Mouse (Mus musculus) embryo, embryonic 11.5 days (tissue): ENCODE measurements around the gene Gprc5a.

Experiments used
- DNase-seq: peaks from one replicate; pipeline ENCODE4 v3.0.0-alpha.2; 2012; ENCODE audit warnings: low read depth, low spot score

Gene Gprc5a

DNA sequence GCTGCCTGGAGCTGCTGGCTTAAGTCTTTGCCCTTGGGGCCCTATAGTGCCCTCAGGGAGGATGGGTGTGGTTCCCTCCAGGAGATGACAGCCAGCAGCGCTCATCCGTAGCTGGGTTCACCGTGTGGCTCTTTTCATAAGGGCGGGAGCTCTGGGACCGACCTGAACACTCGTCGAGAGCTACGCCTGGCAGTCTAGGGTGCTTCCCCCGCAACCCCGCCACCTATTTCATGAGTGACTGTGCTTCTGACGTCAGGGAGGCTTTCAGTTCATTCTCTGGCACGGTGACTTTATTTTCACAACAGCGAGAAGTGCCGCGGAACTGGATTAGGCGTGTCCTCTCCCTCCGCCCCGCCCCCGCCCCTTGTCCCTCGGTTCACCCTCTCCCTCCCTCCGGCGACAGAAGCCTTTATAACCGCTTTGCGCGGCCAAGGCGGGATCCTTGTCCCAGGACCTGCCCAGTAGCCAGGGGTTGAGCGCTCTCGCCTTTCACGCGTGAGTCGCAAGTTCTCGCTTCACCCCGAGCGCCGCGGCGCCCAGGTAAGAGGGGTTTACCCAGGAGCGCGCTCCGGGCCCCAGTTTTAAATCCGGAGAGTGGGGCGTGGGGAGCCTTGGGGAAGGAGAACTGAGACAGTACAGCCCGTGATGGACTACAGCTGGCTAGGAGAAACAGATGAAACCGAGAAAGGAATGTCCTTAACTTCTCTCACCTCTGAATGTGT lies at the start of gene Gprc5a:
Gene Gprc5a, plus strand, starts transcription at position 416 of the 722 bp plus-strand sequence.
- DNase-seq = peak; percentile 40

DNA sequence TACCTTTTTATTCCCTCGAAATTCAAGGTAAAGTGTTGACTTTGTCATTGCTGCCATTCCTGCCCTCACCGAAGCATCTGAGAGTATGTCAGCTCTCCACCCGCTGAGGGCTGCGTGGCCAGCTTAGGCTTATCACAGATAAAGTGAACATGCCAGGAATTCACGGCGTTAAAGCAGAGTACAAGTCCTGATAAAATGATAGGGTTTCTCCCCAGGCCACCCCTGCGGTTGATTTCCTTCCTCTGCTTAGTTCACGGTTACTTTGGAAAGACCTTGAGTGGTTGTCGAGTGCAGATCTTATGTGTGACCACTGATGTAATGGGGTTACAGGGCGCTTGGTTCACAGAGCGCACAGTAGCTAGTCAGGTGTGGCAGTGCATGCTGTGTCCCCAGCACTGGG lies 48.2 kb upstream of the Gprc5a start:
- DNase-seq = no peak

DNA sequence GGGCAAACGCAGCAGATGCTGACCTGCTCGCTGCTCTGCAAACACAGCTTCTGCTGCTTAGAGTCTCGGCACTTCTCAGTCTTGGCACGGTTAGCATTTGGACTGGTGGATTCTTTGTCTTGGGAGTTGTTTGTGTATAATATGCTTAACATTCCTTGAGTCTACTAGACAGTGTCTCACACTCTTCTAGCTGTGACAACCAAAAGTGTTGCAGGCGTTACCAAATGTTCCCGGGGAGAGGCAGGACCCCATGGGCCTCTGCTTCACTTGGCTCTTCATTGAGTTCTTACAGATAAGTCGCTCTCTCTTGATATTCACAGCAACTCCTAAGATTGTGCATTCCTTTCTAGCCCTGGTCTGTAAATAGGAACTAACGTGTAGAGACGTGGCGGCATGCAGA lies 45.9 kb upstream of the Gprc5a start:
- DNase-seq = no peak

DNA sequence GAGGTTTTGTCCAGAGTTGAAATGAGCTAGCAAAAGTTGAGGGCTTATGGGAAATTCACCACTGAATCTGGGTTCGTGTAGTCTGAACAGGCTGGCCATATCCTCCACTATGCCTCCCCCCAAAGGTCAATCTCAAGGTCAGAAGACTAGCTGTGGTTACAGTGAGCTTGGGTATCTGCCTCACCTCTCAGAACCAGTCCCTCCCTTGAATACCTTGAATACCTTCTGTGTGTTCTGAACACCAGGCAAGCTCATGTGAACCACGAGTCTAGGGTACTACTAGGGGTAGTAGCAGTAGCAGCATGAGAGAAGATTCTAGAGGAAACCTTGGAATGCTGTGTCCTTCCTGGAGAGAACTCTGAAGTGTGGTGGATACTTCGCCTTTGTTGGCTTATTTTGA lies 43.8 kb upstream of the Gprc5a start:
- no peak for DNase-seq

DNA sequence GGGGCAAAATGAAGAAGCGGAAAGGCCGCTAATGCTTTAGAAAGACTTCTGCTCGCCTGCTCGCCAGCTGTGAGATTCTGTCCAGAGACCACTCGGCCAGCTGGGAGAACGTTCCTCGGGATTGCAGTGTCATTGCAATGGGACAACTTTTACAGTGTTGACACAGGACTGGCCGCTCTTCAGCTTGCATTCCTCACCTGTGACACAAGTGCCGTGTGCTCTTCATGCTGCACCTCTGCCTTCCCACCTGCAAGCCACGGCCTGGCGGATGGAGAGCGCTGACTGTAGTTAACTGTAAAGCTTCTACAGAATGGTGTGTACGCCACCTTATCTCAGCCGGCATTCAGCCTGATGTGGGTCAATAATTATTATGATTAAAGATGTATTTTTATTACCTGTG lies 42.1 kb upstream of the Gprc5a start:
- DNase-seq = no peak

DNA sequence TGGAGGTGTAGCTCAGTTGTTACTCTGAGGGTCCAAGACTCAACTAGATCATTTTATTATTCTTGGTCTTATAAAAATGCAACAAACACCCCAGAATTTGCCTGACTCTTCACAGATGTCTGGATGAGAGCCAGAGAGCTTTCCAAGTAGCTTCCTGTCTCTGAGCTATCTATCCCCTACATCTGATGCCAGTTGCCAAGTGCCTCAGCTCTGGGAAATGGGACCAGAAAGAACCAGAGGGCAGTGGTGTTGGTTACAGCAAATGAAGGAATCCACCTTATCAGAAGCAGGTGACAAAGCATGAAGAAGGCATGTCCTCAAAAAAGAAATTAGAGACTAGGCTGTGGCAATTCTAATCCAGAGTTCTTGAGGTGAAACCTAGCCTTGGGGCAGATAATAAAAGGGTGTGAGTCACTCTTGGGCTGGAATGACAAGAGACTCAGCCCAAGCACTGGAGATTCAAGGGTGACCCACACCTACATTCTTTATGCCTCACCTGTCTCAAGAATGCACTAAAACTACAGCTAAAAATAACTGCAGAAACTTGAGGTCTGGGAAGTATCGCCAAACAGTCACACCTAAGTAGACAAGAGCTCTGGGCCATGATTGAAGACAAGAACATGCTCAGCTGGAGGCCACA lies 40.5 kb upstream of the Gprc5a start:
- no peak for DNase-seq

DNA sequence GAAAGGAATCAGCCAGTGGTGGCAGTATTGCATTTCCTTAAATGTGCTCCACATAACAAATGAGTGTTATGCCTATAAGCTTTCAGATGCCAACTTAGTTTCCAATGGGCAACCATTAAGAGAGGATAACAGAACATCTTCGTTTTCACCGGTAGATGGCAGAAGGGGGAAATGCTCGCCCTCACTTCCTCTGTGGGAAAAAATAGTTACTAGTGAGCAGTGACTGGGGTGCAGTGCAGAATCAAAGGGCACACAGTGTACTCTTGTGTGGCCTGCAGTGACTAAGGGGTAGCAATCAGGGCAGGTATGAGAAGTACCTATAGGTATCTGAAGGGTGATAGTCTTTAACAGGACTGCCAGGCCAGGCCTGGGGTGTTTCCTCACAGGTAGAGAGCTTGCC lies 39.2 kb upstream of the Gprc5a start:
- DNase-seq = peak; percentile 5

DNA sequence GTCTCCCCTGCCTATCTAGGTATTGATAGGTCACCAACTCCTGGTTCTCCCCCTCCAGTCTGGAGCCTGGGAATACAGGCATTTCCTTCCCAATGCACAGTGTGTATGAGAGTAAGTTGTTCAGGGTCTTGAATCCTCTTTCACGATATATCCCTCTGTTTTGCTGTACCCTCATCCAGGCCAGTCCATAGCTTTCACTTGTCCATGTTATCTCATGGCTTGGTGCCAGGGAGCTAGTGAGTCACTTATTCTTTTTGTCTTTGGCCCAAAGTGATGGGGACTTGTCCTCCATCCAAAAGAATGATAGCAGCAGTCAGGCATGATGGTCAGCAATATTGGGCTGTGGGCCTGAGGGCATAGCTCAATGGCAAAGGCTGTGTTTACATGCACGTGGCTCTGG lies 38.7 kb upstream of the Gprc5a start:
- no peak for DNase-seq

DNA sequence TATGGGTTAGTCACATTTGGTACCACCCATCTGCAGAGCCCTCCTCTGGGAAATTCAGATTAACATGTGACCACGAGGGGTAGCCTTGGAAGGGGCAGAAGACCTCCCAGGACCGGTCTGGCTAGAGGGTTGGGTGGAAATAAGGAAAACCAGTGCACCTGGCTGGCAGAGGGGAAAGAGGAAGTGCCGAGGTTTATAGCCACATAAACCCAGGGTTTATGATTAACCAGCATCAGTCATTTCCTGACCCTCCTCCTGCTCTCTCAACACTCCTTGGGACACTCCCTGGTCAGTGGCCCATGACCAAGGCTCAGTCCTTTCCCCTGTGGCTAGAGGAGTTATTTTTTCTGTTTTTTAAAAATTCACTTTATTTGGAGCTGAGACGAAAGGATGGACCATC lies 36.2 kb upstream of the Gprc5a start:
- DNase-seq = no peak

DNA sequence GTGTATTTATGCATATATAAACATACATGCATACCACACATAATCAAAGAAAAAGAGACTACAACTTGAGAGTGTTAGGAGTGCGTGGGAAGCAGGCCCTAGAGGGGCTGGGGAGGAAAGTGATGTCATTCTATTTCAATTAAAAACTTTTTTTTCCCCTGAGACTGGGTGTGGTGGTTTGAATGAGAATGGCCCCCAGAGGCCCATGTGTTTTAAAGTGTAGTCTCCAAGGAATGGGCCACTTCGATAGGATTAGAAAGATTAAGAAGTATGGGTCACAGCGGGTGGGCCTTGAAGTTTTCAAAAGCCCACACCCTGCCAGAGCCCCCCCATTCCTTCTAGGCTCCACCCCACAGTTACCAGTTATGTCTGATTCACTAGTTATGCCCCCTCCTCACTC lies 26.8 kb upstream of the Gprc5a start:
- no peak for DNase-seq

DNA sequence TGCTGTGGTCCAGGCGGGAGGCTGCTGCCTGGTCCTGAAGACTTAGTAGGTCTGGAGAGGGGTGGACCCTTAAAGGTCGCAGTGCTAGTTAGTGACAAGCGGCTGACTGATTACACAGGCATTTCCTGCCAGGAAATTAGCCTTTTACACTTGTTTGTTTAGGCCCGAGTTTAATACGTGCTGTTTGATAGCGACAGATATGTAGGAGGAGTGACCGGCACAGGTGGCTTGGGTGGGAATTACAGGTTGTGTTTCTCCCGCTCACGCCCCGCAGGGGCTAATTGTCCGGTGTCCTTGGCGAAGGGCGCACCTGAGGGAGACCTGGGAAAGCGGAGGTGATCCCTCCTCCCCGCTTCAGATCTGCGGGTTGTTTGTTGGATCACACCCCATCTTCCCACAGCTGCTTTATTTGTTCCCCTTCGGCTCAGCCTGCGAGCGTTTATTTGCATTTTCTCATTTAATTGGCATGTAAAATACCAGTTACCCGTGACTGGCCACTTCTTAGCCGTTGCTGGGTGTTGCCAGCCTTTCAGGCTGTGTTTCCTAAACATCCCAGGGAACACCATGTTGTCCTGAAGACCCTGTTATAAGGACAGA lies 25.1 kb upstream of the Gprc5a start:
- DNase-seq = no peak

DNA sequence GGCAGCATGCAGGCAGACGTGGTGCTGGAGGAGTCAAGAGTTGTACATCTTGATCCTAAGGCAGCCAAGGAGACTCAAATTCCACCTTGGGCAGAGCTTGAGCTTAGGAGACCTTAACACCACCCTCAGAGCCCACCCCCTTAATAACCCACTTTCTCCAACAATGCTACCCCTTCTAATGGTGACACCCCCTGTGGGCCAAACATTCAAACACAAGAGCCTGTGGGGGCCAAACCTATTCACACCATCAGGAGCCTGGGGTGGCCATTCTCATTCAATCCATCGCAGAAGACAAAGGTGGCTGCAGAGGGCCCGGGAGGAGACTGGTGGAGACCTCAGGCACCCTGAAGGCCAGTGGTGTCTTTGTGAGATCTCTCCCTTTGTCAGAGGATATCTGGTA lies 23.5 kb upstream of the Gprc5a start:
- DNase-seq = no peak

DNA sequence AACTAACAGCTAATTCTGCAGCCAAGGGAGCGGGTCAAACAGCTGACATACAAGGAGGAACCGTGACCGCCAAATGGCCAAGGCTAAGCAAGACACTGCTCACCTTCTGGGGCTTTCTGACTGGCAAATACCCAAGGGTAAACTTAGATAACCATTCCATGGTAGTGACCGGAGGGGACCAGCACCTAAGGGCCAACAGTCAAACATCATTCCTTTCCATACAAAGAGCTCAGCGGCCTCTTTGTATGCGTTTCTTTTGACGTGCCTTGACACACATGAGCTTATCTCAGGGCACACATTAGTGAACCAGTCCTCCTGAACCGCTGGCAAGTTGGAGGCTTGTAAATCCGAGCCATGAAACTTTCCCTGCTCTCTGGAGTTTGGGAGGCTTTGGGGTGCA lies 18.2 kb upstream of the Gprc5a start:
- no peak for DNase-seq

DNA sequence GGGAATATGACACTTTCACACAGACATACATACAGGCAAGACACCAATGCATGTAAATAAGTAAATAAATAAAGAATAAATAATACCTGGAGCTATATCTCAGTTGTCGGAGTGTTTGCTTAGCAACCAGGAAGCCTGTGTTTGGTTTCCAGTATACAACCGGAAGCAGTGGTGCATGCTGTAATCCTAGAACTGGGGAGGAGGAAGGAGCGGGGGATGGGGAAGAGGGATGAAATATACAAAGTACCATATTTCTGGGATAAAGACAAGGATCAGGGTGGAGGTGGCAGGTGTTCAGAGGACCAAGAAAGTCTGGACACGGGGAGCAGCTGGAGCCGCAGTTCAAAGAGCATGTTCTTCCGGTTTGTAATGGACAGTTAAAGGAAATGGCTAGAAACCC lies 16.9 kb upstream of the Gprc5a start:
- no peak for DNase-seq

DNA sequence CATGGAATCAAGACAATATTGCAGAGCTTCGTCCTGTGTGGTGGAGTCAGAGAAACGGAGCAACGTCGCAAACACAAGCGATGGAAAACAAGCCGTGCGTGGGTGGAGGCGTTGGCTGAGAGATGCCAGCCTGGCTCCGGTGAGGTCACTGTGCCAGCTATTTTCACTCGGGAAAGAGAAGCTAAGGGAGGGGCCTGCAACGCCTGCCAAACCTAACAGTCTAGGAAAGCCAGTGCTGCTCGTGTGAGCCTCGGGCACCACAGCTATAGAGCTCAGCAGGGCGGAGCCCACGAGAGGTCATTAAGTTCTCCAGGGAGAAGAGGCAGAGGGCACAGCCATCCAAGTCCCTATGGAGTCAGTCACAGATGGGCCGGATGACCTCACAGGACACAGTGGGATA lies 16.5 kb upstream of the Gprc5a start:
- DNase-seq = no peak

DNA sequence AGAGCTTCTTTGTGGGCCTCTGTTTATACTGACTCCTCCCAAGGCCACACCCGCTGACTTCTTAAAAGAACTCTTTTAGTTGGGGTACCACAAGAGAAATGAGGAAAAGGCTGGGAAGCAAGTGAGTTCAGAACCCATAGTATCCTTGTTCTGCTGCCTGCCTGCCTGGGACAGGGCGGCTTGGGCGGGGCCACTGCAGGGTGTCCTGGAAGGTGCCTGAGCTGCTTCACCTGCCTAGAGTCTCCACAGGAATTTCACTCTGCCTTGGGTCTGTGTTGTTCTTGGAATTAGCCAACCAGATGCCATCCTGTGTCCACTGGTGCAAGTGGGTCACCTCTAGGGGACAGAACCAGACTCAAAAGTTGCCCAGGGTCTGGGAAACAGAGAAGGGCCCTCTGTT lies 11.7 kb upstream of the Gprc5a start:
- no peak for DNase-seq

DNA sequence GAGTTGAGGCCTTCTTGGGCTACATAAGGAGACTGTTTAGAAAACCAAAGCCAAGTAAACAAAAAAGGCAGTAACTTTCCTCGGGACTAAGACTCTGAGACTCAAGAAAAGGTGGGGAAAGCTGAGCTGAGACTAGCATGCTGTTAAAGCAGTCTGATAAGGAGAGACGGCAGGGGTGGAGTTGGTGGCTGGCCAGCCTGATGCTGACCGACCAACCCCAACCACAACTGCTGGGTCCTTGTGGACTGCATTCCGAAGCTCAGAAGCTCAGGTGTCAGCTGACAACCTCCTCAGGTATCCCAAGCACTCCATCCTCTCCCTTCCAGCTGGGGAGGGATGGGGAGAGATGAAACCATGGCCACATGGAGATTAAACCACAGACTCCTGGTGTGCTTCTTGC lies 9.6 kb upstream of the Gprc5a start:
- no peak for DNase-seq

DNA sequence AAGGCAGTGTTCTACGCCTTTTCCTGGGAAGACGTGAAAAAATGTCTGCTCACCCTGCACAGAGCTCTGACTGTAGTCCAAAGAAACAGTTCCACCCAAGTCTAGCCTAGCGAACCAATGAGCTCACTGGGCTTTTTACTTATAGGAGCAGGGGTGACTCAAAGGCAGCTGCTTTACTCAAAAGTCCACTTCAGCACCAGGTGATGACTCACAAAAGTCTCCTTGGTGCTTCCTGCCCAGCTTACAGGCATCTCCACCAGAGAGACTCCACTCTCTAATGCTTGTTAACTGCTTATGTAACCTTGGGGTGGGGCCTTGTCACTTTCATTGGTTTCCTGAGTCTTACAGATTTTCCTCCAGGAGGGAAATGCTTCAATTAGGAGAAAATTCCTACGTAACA lies 4.7 kb upstream of the Gprc5a start:
- no peak for DNase-seq

DNA sequence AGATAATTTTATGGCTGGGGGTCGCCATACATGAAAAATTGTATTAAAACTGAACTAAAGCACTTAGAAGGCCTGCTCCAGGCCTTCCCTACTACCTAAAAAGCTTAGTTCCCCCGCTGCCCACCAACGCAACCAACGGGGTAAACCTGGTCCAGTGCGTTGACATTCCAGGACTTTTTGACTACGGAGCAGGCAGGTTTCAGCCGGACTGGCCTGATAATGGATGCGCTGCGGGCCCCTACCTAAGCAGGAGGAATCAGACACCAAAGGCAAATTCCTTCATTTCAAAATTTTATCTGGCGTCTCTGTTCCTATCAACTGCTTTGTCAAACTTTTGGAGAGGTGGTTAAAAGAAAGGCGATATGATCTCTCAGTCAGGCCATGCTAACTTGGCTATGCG lies 830 bp upstream of the Gprc5a start:
- no peak for DNase-seq

DNA sequence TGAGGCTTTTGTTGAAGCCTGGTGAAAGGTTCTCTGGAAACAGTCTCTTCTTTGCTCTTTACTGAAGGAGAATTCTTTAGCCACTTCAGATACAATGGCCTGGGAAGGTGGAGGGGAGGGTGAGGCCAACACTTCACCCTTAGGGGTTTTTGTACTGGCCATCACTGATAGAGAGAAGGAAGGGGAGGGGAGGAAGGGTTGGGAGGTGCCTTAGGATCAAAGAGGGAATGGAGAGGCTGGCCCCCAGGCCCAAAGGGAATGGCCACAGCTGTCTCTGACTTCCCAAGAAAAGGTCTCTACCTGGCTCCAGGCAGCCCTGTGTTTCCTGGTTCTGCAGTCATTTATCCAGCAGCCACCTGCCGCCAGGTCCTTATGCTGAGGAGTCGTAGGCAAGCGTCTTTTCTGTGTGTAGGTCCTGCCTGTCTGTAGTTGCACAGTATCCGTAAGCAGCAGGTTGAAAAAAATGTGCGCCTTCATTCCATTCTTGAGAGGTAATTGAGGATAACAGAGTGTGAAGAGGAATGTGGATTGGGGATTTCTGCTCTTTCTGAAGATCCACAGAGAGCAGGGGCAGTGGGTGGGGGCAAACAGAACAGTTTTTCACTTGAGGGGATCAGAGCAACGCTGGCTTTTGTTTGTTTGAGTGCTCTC lies 1.5 kb downstream of the Gprc5a start:
- no peak for DNase-seq

DNA sequence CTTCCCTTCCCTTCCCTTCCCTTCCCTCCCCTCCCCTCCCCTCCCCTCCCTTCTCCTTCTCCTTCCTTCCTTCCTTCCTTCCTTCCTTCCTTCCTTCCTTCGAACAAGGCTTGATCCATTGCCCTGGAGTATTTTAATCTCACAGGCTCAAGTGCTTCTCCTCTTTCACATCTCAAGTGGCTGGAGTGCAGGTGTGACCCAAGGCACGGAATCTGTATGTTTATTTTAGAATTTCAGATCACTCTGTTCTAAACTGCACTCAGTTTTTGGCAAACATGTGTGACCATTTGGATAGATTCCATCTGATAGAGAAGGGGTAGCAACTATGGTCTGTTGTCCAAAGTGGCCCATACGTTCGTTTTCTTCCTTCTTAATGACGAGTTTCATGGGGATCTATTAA lies 2.8 kb downstream of the Gprc5a start:
- no peak for DNase-seq

DNA sequence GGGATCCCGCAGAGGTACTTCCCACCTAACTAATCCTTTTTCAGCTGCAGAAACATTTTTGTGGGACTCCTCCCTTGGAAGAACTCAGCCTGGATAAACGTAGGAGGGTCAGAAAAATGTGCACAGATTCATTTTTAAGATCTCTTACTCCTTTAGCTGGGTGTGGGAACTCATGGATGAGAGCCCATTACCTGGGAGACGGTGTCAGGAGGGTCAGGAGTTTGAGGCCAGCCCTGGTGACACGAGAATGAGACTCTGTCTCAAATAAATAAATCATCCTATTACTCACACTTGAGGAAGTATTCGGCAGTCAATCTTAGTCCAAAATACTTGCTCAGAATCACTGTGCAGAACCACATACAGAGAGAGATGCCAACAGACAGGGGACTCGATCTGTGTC lies 4.4 kb downstream of the Gprc5a start:
- no peak for DNase-seq

DNA sequence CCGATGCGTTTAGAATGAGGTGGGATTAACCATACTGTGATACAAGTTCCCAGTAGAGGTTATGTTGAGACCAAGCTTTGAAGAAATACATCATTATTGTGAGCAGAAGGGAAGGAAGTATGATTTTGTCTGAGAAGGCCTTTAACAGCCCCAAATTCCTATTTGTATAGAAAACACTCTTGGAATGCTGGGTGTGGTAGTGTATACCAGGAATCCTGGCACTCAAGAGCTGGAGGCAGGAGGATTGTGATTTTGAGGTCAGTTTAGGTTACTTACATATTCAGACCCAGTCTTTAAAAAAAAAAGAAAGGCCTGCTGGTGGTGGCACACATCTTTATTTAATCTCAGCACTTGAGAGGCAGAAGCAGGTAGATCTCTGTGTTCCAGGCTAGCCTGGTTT lies 4.9 kb downstream of the Gprc5a start:
- DNase-seq = no peak
